ENCODE assay signal across 12 mouse cellular contexts in genomic region chr6:55398869-55399628, GRCm38 (mm10). TPM values are rescaled to one million over a fixed set of nuclear protein-coding genes. Genes with fewer than 3 reads are reported as not detected.
DNase-seq lines count a peak whose midpoint lies in the region; ATAC-seq lines count a peak whose summit lies in the region.
"Had no signal": no experiment of that assay in that cellular context is flagged by ENCODE, and none has a peak within 500 bp of the region (broad histone marks: within the 10 kb centered on the region; RNA-seq: fewer than 3 reads in every experiment).

No protein-coding gene starts in this region.

- peak overlapping the region; percentile 37 for H3K27ac ChIP-seq in forebrain, embryonic 16.5 days (ENCODE audit: low read length)
- H3K27ac ChIP-seq: heart, embryonic 15.5 days had no signal

- H3K27me3 ChIP-seq in forebrain, embryonic 16.5 days (replicated peaks; ENCODE audit: control insufficient read depth, insufficient read depth, low read length): no peaks in the 10 kb centered on the region

- H3K9me3 ChIP-seq in forebrain, embryonic 16.5 days (ENCODE audit: control insufficient read depth, low read length): no peaks in the 10 kb centered on the region
- H3K9me3 ChIP-seq: heart, embryonic 15.5 days had no signal

- H3K9ac ChIP-seq in forebrain, embryonic 16.5 days (replicated peaks; ENCODE audit: low read depth, low read length): no peak overlapping the region
- H3K9ac ChIP-seq: heart, embryonic 15.5 days; lung, embryonic 14.5 days had no signal

- intact Hi-C loops in left cerebral cortex, postnatal 10 days (cut with DNase I): no loop called here

- no peak overlapping the region for H3K4me3 ChIP-seq in forebrain, embryonic 16.5 days (replicated peaks; ENCODE audit: low read length)
- H3K4me3 ChIP-seq: heart, embryonic 15.5 days had no signal

- H3K4me2 ChIP-seq in forebrain, embryonic 16.5 days (ENCODE audit: low read length): no peak overlapping the region
- H3K4me2 ChIP-seq: heart, embryonic 15.5 days; lung, embryonic 14.5 days had no signal

- DNase-seq in frontal cortex, postnatal 10 days (ENCODE audit: low spot score in 2 of 2): peak; percentile 37 to 52
- no peak for DNase-seq in frontal cortex, postnatal 25 days (ENCODE audit: low spot score in 2 of 2)
- peak; percentile 25 to 56 for DNase-seq in left cerebral cortex, adult 8-10 months (ENCODE audit: low spot score in 2 of 2)
- no peak for DNase-seq in left cerebral cortex, postnatal 10 days (ENCODE audit: extremely low spot score in 1 of 2, low spot score in 2 of 2)
- DNase-seq in cerebellum, adult 9-10 months: peak; percentile 49

- ATAC-seq in forebrain, embryonic 16.5 days: peak; percentile 66
- ATAC-seq in CD4-positive, CD25-positive, alpha-beta regulatory T cell, adult 4 months: no peak
- no peak for ATAC-seq in inflammation-experienced regulatory T-cells, adult 6 months

- WGBS in forebrain, embryonic 16.5 days: 51% methylated on average over 9 of the region's 9 CpGs

- no peaks in the 10 kb centered on the region for H3K36me3 ChIP-seq in forebrain, embryonic 16.5 days (ENCODE audit: control insufficient read depth, insufficient read depth)
- H3K36me3 ChIP-seq: heart, embryonic 15.5 days had no signal

- H3K4me1 ChIP-seq in forebrain, embryonic 16.5 days (replicated peaks; ENCODE audit: control insufficient read depth, insufficient read depth, low read length): peaks cover 63% of the 10 kb centered on the region

RNA-seq across cellular contexts. Expression of gene Ghrhr, which starts 23.0 kb away (rescaled TPM):
- total RNA-seq in left cerebral cortex, adult 8-10 months (2022): not detected
- not detected for total RNA-seq in left cerebral cortex, postnatal 10 days (2021)
- polyA plus RNA-seq in forebrain, embryonic 16.5 days (2015; fragmentation: Nextera tagmentation; extraction: Ambion mirVana): not detected in 2 replicates
- not detected for polyA plus RNA-seq in CD4-positive, CD25-positive, alpha-beta regulatory T cell, adult 4 months (2017; shearing (Covaris generic))
- polyA plus RNA-seq in inflammation-experienced regulatory T-cells, adult 6 months (2017; shearing (Covaris generic)): not detected
- total RNA-seq: gastrocnemius, adult 8-10 months; left cerebral cortex, adult 18-20 months had no signal
- polyA plus RNA-seq: heart, embryonic 15.5 days; lung, embryonic 14.5 days had no signal

RNA-seq across cellular contexts. Expression of gene Adcyap1r1, which starts 52.7 kb away (rescaled TPM):
- 100 to 1,000 TPM; 119 to 131 (median 123) TPM for total RNA-seq in left cerebral cortex, adult 8-10 months (2022)
- total RNA-seq in left cerebral cortex, postnatal 10 days (2021): 100 to 1,000 TPM; 137 to 142 TPM
- 33.8 and 37.9 TPM in 2 replicates for polyA plus RNA-seq in forebrain, embryonic 16.5 days (2015; fragmentation: Nextera tagmentation; extraction: Ambion mirVana)
- polyA plus RNA-seq in CD4-positive, CD25-positive, alpha-beta regulatory T cell, adult 4 months (2017; shearing (Covaris generic)): not detected
- polyA plus RNA-seq in inflammation-experienced regulatory T-cells, adult 6 months (2017; shearing (Covaris generic)): not detected

Comparison
In these comparisons a context has a peak if more than half of its experiments do, and no peak if none do; other contexts are left out.
1. DNase-seq: peak in frontal cortex, postnatal 10 days (2 of 2), left cerebral cortex, adult 8-10 months (2 of 2) and cerebellum, adult 9-10 months (single experiment); none in frontal cortex, postnatal 25 days (0 of 2) and left cerebral cortex, postnatal 10 days (0 of 2).
2. RNA of gene Adcyap1r1, which starts 52.7 kb away (polyA plus RNA-seq): 33.8 to 37.9 TPM in forebrain, embryonic 16.5 days; not detected in CD4-positive, CD25-positive, alpha-beta regulatory T cell, adult 4 months and not detected in inflammation-experienced regulatory T-cells, adult 6 months; every median in the first group is over 10 times any median in the second.